Mouse (Mus musculus) embryonic facial prominence, embryonic 13.5 days (tissue): ENCODE results near the gene Fnbp1. TPM values are rescaled to one million over a fixed set of nuclear protein-coding genes. Genes with fewer than 3 reads are reported as not detected.

Experiments used
- ATAC-seq: fragments of 200-750 bp; cut with Nextera tagmentation; 2 replicates; pipeline ENCODE4 v1.8.0; 2017; ENCODE audit warnings: low read depth; ENCODE audit not compliant: insufficient number of reproducible peaks, insufficient read depth, low FRiP score, low TSS enrichment
- H3K27ac ChIP-seq: fragments of 300-500 bp; sonication (generic); 2 replicates; pipeline ENCODE4 v1.5.1; 2015; ENCODE audit warnings: moderate library complexity, mild to moderate bottlenecking, inconsistent platforms
- H3K27me3 ChIP-seq: fragments of 300-500 bp; sonication (generic); 2 replicates; pipeline ENCODE4 v1.6.1; 2015; ENCODE audit warnings: mild to moderate bottlenecking, inconsistent platforms
- H3K36me3 ChIP-seq: fragments of 300-500 bp; sonication (generic); 2 replicates; pipeline ENCODE4 v1.6.1; 2015; ENCODE audit warnings: mild to moderate bottlenecking, inconsistent platforms
- H3K4me1 ChIP-seq: fragments of 300-500 bp; sonication (generic); 2 replicates; pipeline ENCODE4 v1.6.1; 2015; ENCODE audit warnings: inconsistent platforms
- H3K4me2 ChIP-seq: fragments of 300-500 bp; sonication (generic); 2 replicates; pipeline ENCODE4 v1.6.1; 2015; ENCODE audit warnings: moderate library complexity, mild to moderate bottlenecking, inconsistent platforms
- H3K4me3 ChIP-seq: fragments of 300-500 bp; sonication (generic); 2 replicates; pipeline ENCODE4 v1.5.1; 2015; ENCODE audit warnings: mild to moderate bottlenecking, inconsistent platforms
- H3K9ac ChIP-seq: fragments of 300-500 bp; sonication (generic); 2 replicates; pipeline ENCODE4 v1.6.1; 2015; ENCODE audit warnings: mild to moderate bottlenecking, inconsistent platforms
- H3K9me3 ChIP-seq: fragments of 300-500 bp; sonication (generic); 2 replicates; pipeline ENCODE4 v1.6.1; 2016; ENCODE audit warnings: inconsistent platforms
- WGBS: fragments of 180-500 bp; shearing (Covaris S2); methylation state at CpG from one replicate; pipeline ENCODE4 v1.1.7; 2015; ENCODE audit warnings: mixed read lengths; 5-methylcytosine and 5-hydroxymethylcytosine counted together
- polyA plus RNA-seq: library from polyadenylated mRNA; unstranded; fragments of >200 nt; fragmentation: Nextera tagmentation; extraction: Ambion mirVana; gene quantifications from 2 replicates; pipeline ENCODE4 v1.2.1, GENCODE M21; 2015

The Fnbp1 gene
- polyA plus RNA-seq, 1 experiment from 2014 or later: 29.4 TPM

DNA sequence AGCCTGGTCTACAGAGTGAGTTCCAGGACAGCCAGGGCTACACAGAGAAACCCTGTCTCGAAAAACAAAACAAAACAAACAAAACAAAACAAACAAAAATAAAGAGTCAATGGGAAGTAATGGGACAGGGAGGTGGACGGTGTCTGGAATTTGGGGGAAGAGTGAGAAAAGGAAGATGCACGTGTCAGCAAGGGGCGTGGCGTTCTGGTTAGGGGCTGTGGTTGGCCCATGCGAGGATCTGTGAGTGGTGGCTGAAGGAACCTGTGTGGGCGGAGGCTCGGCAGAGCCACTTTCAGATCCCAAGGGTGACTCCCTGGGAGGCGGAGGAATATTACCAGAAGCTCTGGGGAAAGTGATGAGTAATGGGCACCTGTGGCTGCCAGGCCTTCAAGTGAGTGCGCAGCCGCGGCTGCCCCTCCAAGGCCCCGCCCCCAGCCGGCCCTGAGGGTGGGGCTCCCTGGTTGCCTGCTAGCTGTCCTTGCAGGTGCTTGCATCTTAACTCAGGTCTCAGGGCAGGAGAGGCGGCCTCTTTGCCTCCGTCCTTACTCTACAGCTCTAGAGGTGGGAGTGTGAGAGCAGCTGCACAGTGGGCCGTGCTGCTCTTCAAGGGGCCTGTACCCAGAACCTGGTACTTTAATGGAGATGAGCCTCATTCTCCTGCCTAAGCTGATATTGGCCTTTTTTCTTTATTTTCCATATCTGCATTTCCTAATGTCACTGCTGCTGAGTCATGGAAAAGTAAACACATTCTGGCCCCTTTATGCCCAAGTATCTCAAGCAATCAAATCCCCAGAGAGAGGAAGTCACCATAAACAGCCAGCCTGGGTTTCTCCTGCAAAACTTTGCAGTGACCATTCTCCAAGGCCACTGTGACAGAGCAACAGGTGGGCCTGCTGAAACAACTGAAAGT lies 156.4 kb downstream of the Fnbp1 start:
- peak overlapping the region; percentile 27 for H3K4me2 ChIP-seq

DNA sequence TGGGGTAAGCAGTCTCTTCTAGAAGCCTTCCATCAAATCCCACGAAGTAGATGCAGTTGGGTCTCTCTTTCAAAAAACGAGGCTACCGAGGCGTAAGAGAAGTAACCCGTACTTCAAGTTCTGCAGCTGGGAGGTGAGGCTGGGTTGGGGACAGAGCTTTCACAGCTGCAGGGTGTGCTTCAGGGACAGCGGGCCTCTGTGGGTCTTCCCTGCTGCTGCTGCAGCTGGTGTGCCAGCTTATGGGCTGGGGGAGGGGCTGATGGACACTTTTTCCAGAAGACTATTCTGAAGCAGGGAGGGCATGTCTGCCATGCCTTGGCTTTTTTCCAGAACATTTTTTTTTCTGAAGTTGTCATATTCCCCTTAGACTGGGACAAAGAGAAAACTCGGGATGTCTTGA lies 158.8 kb downstream of the Fnbp1 start:
- Histone ChIP-seq H3K4me2 (peak overlapping the region; percentile 80), H3K9me3 (no peaks in the 10 kb centered on the region), H3K4me1 (peaks cover 22% of the 10 kb centered on the region), H3K9ac (peak overlapping the region; percentile 72), H3K27me3 (no peaks in the 10 kb centered on the region), H3K27ac (no peak overlapping the region), H3K4me3 (peak overlapping the region; percentile 84), H3K36me3 (peaks cover 23% of the 10 kb centered on the region)
- no peak for ATAC-seq
- 42% methylated on average over 7 of the region's 7 CpGs for WGBS

More for the DNA sequence above, 156.4 kb downstream of the Fnbp1 start:
- WGBS: 28% methylated on average over 17 of the region's 17 CpGs
- H3K9ac ChIP-seq: no peak overlapping the region
- H3K27ac ChIP-seq: 0 out of 2 replicates have a peak overlapping the region, but pooled peaks have one; percentile 2
- H3K36me3 ChIP-seq: peaks cover 9% of the 10 kb centered on the region; the same call in 1 of the 2 replicates
- no peaks in the 10 kb centered on the region for H3K27me3 ChIP-seq
- H3K4me3 ChIP-seq: no peak overlapping the region
- no peak for ATAC-seq
- peaks cover 22% of the 10 kb centered on the region for H3K4me1 ChIP-seq
- no peaks in the 10 kb centered on the region for H3K9me3 ChIP-seq

DNA sequence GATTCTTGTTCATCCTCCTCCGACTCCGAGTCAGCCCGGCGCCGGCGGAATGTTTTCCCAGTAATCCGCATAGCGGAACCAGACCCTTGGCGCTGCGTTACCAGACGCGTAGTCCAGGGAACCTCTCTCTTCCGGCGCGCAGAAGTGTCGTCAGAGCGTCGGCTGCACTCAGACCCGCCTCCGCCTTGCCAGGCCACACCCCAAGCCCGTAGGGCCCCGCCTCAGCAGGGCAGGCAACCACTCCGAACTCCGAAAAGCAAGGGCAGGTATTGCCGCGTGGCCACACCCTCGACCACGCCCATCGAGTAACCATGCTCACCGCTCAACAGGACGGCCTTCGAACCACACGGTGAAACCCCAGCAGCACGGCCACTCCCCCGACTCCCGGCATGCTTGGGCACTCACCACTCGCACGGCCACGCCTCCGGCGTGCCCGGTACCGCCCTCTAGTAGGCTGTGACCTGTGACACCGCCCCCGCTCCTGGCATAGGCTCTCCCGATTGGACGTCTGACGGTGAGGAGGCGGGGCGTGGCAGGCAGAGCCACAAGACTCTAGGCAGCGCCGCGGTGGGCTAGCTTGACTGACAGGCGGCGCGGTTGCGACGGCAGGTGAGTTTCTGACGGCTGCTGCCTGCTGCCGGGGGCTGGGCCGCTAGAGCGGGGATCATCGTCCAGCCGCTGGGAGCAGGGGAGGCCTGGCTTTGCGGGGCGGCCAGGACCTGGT lies 159.9 kb downstream of the Fnbp1 start, which contains the start of the genes BC005624 and Usp20:
TSS of gene BC005624 (minus strand) at position 412 of the 724 bp plus-strand sequence.
TSS of gene Usp20 (plus strand) at position 490 of the 724 bp plus-strand sequence.
- peak within 1 kb of the TSS; percentile 11 for H3K27ac ChIP-seq
- WGBS: under 1% methylated on average over 66 of the region's 66 CpGs
- H3K4me2 ChIP-seq: peak within 1 kb of the TSS; percentile 80
- H3K27me3 ChIP-seq: no peaks in the 10 kb centered on the region
- H3K9me3 ChIP-seq: no peaks in the 10 kb centered on the region
- H3K4me1 ChIP-seq: peaks cover 22% of the 10 kb centered on the region
- H3K4me3 ChIP-seq: peak within 1 kb of the TSS; percentile 84
- H3K9ac ChIP-seq: peak within 1 kb of the TSS; percentile 75
- peak; percentile 98 for ATAC-seq
- peaks cover 34% of the 10 kb centered on the region for H3K36me3 ChIP-seq

Other genes starting within 250 kb of the Fnbp1 start
- 15.8 and 19.8 TPM in 2 replicates for gene Ptges, start 212.1 kb downstream of the Fnbp1 start, polyA plus RNA-seq
- gene Tor1b, start 189.0 kb downstream of the Fnbp1 start, polyA plus RNA-seq: 37.2 and 37.6 TPM in 2 replicates
- gene Tor1a, start 174.1 kb downstream of the Fnbp1 start, polyA plus RNA-seq: 80.0 and 85.2 TPM in 2 replicates
- gene BC005624, start 159.8 kb downstream of the Fnbp1 start, polyA plus RNA-seq: 64.2 and 70.1 TPM in 2 replicates
- gene Usp20, start 159.7 kb downstream of the Fnbp1 start, polyA plus RNA-seq: 23.5 and 25.6 TPM in 2 replicates
- gene Gpr107, start 10.3 kb upstream of the Fnbp1 start, polyA plus RNA-seq: 39.8 and 42.8 TPM in 2 replicates
- 45.7 and 47.9 TPM in 2 replicates for gene Ncs1, start 103.8 kb upstream of the Fnbp1 start, polyA plus RNA-seq
- gene Hmcn2, start 172.4 kb upstream of the Fnbp1 start, polyA plus RNA-seq: 0.22 TPM in 1 of 2 replicates, not detected in the other